Mouse (Mus musculus) stomach, postnatal 0 days (tissue): ENCODE data around the gene Nlrx1.

Experiments
- CTCF ChIP-seq: IDR thresholded peaks from 2 replicates; pipeline ENCODE4 v1.5.1; 2016; ENCODE audit warnings: antibody characterized with exemption, low read depth, mild to moderate bottlenecking, moderate library complexity
- EP300 ChIP-seq: optimal IDR thresholded peaks from 2 replicates; pipeline ENCODE3; 2016; ENCODE audit warnings: antibody characterized with exemption

- TF ChIP-seq CTCF, result no peak
- no peak for TF ChIP-seq EP300
These were observed 42.3 kb upstream of the Nlrx1 start for GRCm38 (mm10) chr9:44310750-44311135.
